Mouse (Mus musculus): ENCODE data around the gene Car4. TPM values are rescaled to one million over a fixed set of nuclear protein-coding genes. Genes with fewer than 3 reads are reported as not detected.

Gene Car4
- total RNA-seq, 2 experiments from 2014 or later = 3.5 to 4.9 TPM

GRCm38 (mm10) chr11:84957171-84957570 lies 415 bp upstream of the Car4 start:
- no peak for DNase-seq (ENCODE audit: low spot score in 2 of 2)

GRCm38 (mm10) chr11:84958271-84958630 lies 665 bp downstream of the Car4 start:
- DNase-seq (ENCODE audit: low spot score in 2 of 2) = no peak

- no peak for DNase-seq (ENCODE audit: low spot score in 2 of 2)
These were observed 1.6 kb downstream of the Car4 start for GRCm38 (mm10) chr11:84959181-84959580.

- no peak for DNase-seq (ENCODE audit: low spot score in 2 of 2)
These were observed 2.2 kb downstream of the Car4 start for GRCm38 (mm10) chr11:84959701-84960181.

GRCm38 (mm10) chr11:84960291-84960690 lies 2.7 kb downstream of the Car4 start:
- no peak for DNase-seq (ENCODE audit: low spot score in 2 of 2)

- no peak for DNase-seq (ENCODE audit: low spot score in 2 of 2)
These were observed 3.2 kb downstream of the Car4 start for GRCm38 (mm10) chr11:84960780-84961179.

GRCm38 (mm10) chr11:84961571-84961970 lies 4.0 kb downstream of the Car4 start:
- DNase-seq (ENCODE audit: low spot score in 2 of 2) = no peak

- no peak for DNase-seq (ENCODE audit: low spot score in 2 of 2)
These were observed 5.0 kb downstream of the Car4 start for GRCm38 (mm10) chr11:84962536-84962935.

GRCm38 (mm10) chr11:84963556-84963955 lies 6.0 kb downstream of the Car4 start:
- no peak for DNase-seq (ENCODE audit: low spot score in 2 of 2)

- no peak for DNase-seq (ENCODE audit: low spot score in 2 of 2)
These were observed 9.1 kb downstream of the Car4 start for GRCm38 (mm10) chr11:84966696-84967095.

- DNase-seq (ENCODE audit: low spot score in 2 of 2) = no peak
These were observed 9.5 kb downstream of the Car4 start for GRCm38 (mm10) chr11:84967113-84967512.

- no peak for DNase-seq (ENCODE audit: low spot score in 2 of 2)
These were observed 10.7 kb downstream of the Car4 start for GRCm38 (mm10) chr11:84968309-84968708.

GRCm38 (mm10) chr11:84968775-84969174 lies 11.2 kb downstream of the Car4 start:
- DNase-seq (ENCODE audit: low spot score in 2 of 2) = no peak

- peak; percentile 49 to 75 for DNase-seq (ENCODE audit: low spot score in 2 of 2)
These were observed 14.5 kb downstream of the Car4 start for GRCm38 (mm10) chr11:84972067-84972466.

- no peak for DNase-seq (ENCODE audit: low spot score in 2 of 2)
These were observed 16.1 kb downstream of the Car4 start for GRCm38 (mm10) chr11:84973661-84974060.

GRCm38 (mm10) chr11:84974582-84974981 lies 17.0 kb downstream of the Car4 start:
- DNase-seq (ENCODE audit: low spot score in 2 of 2) = no peak

GRCm38 (mm10) chr11:84976706-84977105 lies 19.1 kb downstream of the Car4 start:
- DNase-seq (ENCODE audit: low spot score in 2 of 2) = no peak

GRCm38 (mm10) chr11:84977385-84977952 lies 19.9 kb downstream of the Car4 start:
- no peak for DNase-seq (ENCODE audit: low spot score in 2 of 2)

GRCm38 (mm10) chr11:84978113-84978512 lies 20.5 kb downstream of the Car4 start:
- no peak for DNase-seq (ENCODE audit: low spot score in 2 of 2)

- no peak for DNase-seq (ENCODE audit: low spot score in 2 of 2)
These were observed 21.8 kb downstream of the Car4 start for GRCm38 (mm10) chr11:84979351-84979750.

GRCm38 (mm10) chr11:84980697-84981096 lies 23.1 kb downstream of the Car4 start:
- DNase-seq (ENCODE audit: low spot score in 2 of 2) = no peak

- DNase-seq (ENCODE audit: low spot score in 2 of 2) = no peak
These were observed 27.8 kb downstream of the Car4 start for GRCm38 (mm10) chr11:84985421-84985820.

GRCm38 (mm10) chr11:84988341-84988919 lies 30.8 kb downstream of the Car4 start:
- DNase-seq (ENCODE audit: low spot score in 2 of 2) = no peak
